Mouse (Mus musculus): ENCODE data around the gene Fubp3. TPM values are rescaled to one million over a fixed set of nuclear protein-coding genes. Genes with fewer than 3 reads are reported as not detected.

Fubp3 gene
- polyA plus RNA-seq (2015; fragmentation: Nextera tagmentation; extraction: Ambion mirVana): 47.7 and 55.1 TPM in 2 replicates

GRCm38 (mm10) chr2:31572051-31572914 lies at the start of gene Fubp3:
Fubp3 (plus strand) TSS chr2:31572651.
- DNase-seq (ENCODE audit: low spot score) (peak; percentile 98), ATAC-seq (peak; percentile 97)
- Histone ChIP-seq H3K9me3 (ENCODE audit: low read length) (no peaks in the 10 kb centered on the region), H3K9ac (replicated peaks; ENCODE audit: low read depth) (peak within 1 kb of the TSS; percentile 91), H3K27me3 (replicated peaks; ENCODE audit: insufficient read depth, low read length) (no peaks in the 10 kb centered on the region), H3K4me1 (ENCODE audit: insufficient read depth, low read depth, low read length) (peaks cover 10% of the 10 kb centered on the region; the same call in 1 of the 2 replicates), H3K4me2 (replicated peaks; ENCODE audit: low read depth, low read length) (peak within 1 kb of the TSS; percentile 86), H3K36me3 (ENCODE audit: insufficient read depth, low read length) (no peaks in the 10 kb centered on the region), H3K4me3 (ENCODE audit: low read depth, low read length) (peak within 1 kb of the TSS; percentile 91), H3K27ac (ENCODE audit: low read length) (peak within 1 kb of the TSS; percentile 91)
- TF ChIP-seq CTCF (IDR thresholded peaks at IDR 0.05) (no peak), EP300 (IDR thresholded peaks at IDR 0.05) (peak; percentile 60; the same call in 1 of the 2 replicates)
- WGBS: under 1% methylated on average over 42 of the region's 51 CpGs

DNA sequence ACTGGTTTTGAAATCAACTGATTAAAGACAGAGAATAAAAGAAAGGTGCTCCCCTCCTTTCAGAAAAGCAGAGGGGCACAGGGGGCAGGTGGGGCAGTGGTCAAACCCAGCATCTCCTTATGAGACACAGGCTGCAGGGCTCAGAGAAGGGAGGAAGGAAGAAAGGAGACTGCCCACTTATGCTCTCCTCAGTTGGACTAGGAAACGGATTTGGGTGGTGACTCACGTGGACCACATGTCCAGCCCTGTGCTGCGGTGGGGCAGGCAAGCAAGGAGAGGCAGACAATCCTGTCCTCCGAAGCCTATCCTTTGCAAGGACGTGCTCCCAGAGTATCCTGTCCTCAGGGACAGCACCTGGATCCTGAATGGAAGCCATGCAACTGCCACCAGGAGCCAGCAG lies 47.8 kb upstream of the Fubp3 start:
- ATAC-seq (no peak), DNase-seq (ENCODE audit: low spot score) (no peak)
- Histone ChIP-seq H3K4me1 (ENCODE audit: insufficient read depth, low read depth, low read length) (no peaks in the 10 kb centered on the region), H3K9me3 (ENCODE audit: low read length) (no peaks in the 10 kb centered on the region), H3K4me2 (replicated peaks; ENCODE audit: low read depth, low read length) (no peak overlapping the region), H3K4me3 (ENCODE audit: low read depth, low read length) (no peak overlapping the region), H3K36me3 (ENCODE audit: insufficient read depth, low read length) (no peaks in the 10 kb centered on the region), H3K9ac (replicated peaks; ENCODE audit: low read depth) (no peak overlapping the region), H3K27ac (ENCODE audit: low read length) (no peak overlapping the region), H3K27me3 (replicated peaks; ENCODE audit: insufficient read depth, low read length) (no peaks in the 10 kb centered on the region)
- WGBS: 64% methylated on average over 5 of the region's 5 CpGs
- TF ChIP-seq EP300 (IDR thresholded peaks at IDR 0.05) (no peak), CTCF (IDR thresholded peaks at IDR 0.05) (no peak)

DNA sequence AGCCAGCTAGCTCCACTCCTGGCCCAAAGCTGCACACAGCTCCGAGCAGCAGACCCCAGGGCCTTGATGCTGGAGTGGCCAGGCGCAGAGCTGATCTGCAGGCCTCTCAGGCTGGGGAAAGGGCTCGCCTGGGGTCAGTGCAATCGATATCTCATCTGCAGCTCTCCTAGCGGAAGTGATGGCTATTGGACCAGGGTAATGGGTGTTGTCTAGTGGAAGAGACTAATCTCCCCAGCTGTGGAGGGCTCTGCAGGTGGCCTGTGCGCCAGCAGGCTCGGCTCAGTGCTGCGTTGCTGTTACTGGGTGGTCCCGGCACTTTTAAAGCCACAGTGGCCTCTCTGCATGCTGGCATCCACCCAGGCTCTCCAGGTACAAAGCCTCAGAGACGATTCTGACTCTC lies 46.7 kb upstream of the Fubp3 start:
- no peak overlapping the region for H3K4me3 ChIP-seq (ENCODE audit: low read depth, low read length)
- H3K4me1 ChIP-seq (ENCODE audit: insufficient read depth, low read depth, low read length): no peaks in the 10 kb centered on the region
- no peak overlapping the region for H3K4me2 ChIP-seq (replicated peaks; ENCODE audit: low read depth, low read length)
- no peak for ATAC-seq
- no peaks in the 10 kb centered on the region for H3K9me3 ChIP-seq (ENCODE audit: low read length)
- H3K27me3 ChIP-seq (replicated peaks; ENCODE audit: insufficient read depth, low read length): no peaks in the 10 kb centered on the region
- WGBS: 31% methylated on average over 10 of the region's 10 CpGs
- TF ChIP-seq EP300 (IDR thresholded peaks at IDR 0.05): no peak
- TF ChIP-seq CTCF (IDR thresholded peaks at IDR 0.05): no peak
- DNase-seq (ENCODE audit: low spot score): no peak
- H3K9ac ChIP-seq (replicated peaks; ENCODE audit: low read depth): no peak overlapping the region
- no peak overlapping the region for H3K27ac ChIP-seq (ENCODE audit: low read length)
- no peaks in the 10 kb centered on the region for H3K36me3 ChIP-seq (ENCODE audit: insufficient read depth, low read length)

DNA sequence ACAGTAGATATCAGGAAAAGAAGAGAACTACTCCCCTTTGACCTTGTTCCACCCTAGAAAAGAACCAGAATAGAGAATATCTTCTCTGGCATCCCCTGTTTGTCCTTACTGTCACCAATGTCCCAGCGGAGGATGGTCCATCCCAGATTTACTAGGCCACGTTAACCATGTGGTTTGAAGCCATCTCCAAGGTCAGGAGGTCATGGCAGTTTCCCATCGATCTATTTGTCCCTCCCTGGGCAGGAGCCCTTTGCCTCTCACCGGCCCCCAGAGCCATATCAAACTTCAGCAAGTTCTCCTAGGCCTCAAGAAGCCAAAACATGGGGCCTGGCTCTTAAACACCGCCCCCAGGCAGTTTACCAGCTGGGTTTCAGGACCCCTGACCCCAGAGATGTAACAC lies 42.2 kb upstream of the Fubp3 start:
- Histone ChIP-seq H3K27me3 (replicated peaks; ENCODE audit: insufficient read depth, low read length) (no peaks in the 10 kb centered on the region), H3K27ac (ENCODE audit: low read length) (no peak overlapping the region), H3K4me2 (replicated peaks; ENCODE audit: low read depth, low read length) (no peak overlapping the region), H3K9me3 (ENCODE audit: low read length) (no peaks in the 10 kb centered on the region), H3K4me3 (ENCODE audit: low read depth, low read length) (no peak overlapping the region), H3K9ac (replicated peaks; ENCODE audit: low read depth) (no peak overlapping the region), H3K36me3 (ENCODE audit: insufficient read depth, low read length) (no peaks in the 10 kb centered on the region), H3K4me1 (ENCODE audit: insufficient read depth, low read depth, low read length) (no peaks in the 10 kb centered on the region)
- ATAC-seq (no peak), DNase-seq (ENCODE audit: low spot score) (no peak)
- 51% methylated on average over 5 of the region's 5 CpGs for WGBS
- no peak for TF ChIP-seq CTCF (IDR thresholded peaks at IDR 0.05)
- no peak for TF ChIP-seq EP300 (IDR thresholded peaks at IDR 0.05)

GRCm38 (mm10) chr2:31537054-31537453 lies 35.4 kb upstream of the Fubp3 start:
- Histone ChIP-seq H3K9ac (replicated peaks; ENCODE audit: low read depth) (no peak overlapping the region), H3K27me3 (replicated peaks; ENCODE audit: insufficient read depth, low read length) (no peaks in the 10 kb centered on the region), H3K4me1 (ENCODE audit: insufficient read depth, low read depth, low read length) (no peaks in the 10 kb centered on the region), H3K36me3 (ENCODE audit: insufficient read depth, low read length) (no peaks in the 10 kb centered on the region), H3K4me3 (ENCODE audit: low read depth, low read length) (no peak overlapping the region), H3K27ac (ENCODE audit: low read length) (peak overlapping the region; percentile 20; the same call in 1 of the 2 replicates), H3K9me3 (ENCODE audit: low read length) (no peaks in the 10 kb centered on the region), H3K4me2 (replicated peaks; ENCODE audit: low read depth, low read length) (no peak overlapping the region)
- peak; percentile 96 for DNase-seq (ENCODE audit: low spot score)
- TF ChIP-seq EP300 (IDR thresholded peaks at IDR 0.05): peak; percentile 59
- peak; percentile 26 for TF ChIP-seq CTCF (IDR thresholded peaks at IDR 0.05)
- ATAC-seq: peak; percentile 95
- 38% methylated on average over 5 of the region's 5 CpGs for WGBS

DNA sequence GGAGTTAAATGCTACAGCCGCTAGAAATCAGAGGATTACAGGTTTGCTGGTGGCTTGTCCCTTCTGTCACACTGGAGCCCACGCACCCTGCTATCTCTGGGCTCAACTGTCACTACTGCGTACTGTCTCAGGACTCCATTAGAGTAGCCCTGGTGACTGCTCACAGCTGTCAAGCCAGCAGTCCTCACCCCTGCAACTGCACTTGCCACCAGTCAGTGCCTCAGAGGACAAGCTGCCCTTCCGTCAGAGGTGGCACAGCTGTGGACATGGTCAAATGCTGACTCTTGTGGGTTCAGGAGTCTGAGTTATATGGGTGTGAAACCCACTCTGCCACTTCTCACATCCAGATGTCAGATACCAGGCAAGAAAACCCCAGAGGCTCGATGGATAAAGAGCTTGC lies 33.7 kb upstream of the Fubp3 start:
- Histone ChIP-seq H3K9me3 (ENCODE audit: low read length) (no peaks in the 10 kb centered on the region), H3K4me2 (replicated peaks; ENCODE audit: low read depth, low read length) (no peak overlapping the region), H3K27ac (ENCODE audit: low read length) (no peak overlapping the region), H3K4me1 (ENCODE audit: insufficient read depth, low read depth, low read length) (no peaks in the 10 kb centered on the region), H3K36me3 (ENCODE audit: insufficient read depth, low read length) (no peaks in the 10 kb centered on the region), H3K27me3 (replicated peaks; ENCODE audit: insufficient read depth, low read length) (no peaks in the 10 kb centered on the region), H3K9ac (replicated peaks; ENCODE audit: low read depth) (no peak overlapping the region), H3K4me3 (ENCODE audit: low read depth, low read length) (no peak overlapping the region)
- no peak for ATAC-seq
- WGBS: 58% methylated on average over 5 of the region's 5 CpGs
- no peak for DNase-seq (ENCODE audit: low spot score)
- no peak for TF ChIP-seq EP300 (IDR thresholded peaks at IDR 0.05)
- no peak for TF ChIP-seq CTCF (IDR thresholded peaks at IDR 0.05)
